Mouse (Mus musculus): ENCODE data around the gene Notch1.

Gene Notch1

GRCm38 (mm10) chr2:26531829-26532228 lies 15.4 kb upstream of the Notch1 start:
- no peak for DNase-seq (ENCODE audit: low spot score in 2 of 2)

GRCm38 (mm10) chr2:26529881-26530280 lies 13.4 kb upstream of the Notch1 start:
- DNase-seq (ENCODE audit: low spot score in 2 of 2), result no peak

- no peak for DNase-seq (ENCODE audit: low spot score in 2 of 2)
Observed at GRCm38 (mm10) chr2:26529221-26529805, 12.8 kb upstream of the Notch1 start.

- no peak for DNase-seq (ENCODE audit: low spot score in 2 of 2)
Observed at GRCm38 (mm10) chr2:26526443-26527257, 10.2 kb upstream of the Notch1 start.

- no peak for DNase-seq (ENCODE audit: low spot score in 2 of 2)
Observed at GRCm38 (mm10) chr2:26525355-26526018, 9.0 kb upstream of the Notch1 start.

GRCm38 (mm10) chr2:26522327-26522726 lies 5.9 kb upstream of the Notch1 start:
- no peak for DNase-seq (ENCODE audit: low spot score in 2 of 2)

GRCm38 (mm10) chr2:26519753-26520152 lies 3.3 kb upstream of the Notch1 start:
- no peak for DNase-seq (ENCODE audit: low spot score in 2 of 2)

GRCm38 (mm10) chr2:26516987-26517386 lies 524 bp upstream of the Notch1 start:
- DNase-seq (ENCODE audit: low spot score in 2 of 2), result no peak

- DNase-seq (ENCODE audit: low spot score in 2 of 2), result no peak
Observed at GRCm38 (mm10) chr2:26515335-26515734, 1.1 kb downstream of the Notch1 start.

- no peak for DNase-seq (ENCODE audit: low spot score in 2 of 2)
Observed at GRCm38 (mm10) chr2:26513105-26513745, 3.2 kb downstream of the Notch1 start.

GRCm38 (mm10) chr2:26508661-26509060 lies 7.8 kb downstream of the Notch1 start:
- no peak for DNase-seq (ENCODE audit: low spot score in 2 of 2)

GRCm38 (mm10) chr2:26507961-26508391 lies 8.5 kb downstream of the Notch1 start:
- DNase-seq (ENCODE audit: low spot score in 2 of 2), result no peak

- DNase-seq (ENCODE audit: low spot score in 2 of 2), result no peak
Observed at GRCm38 (mm10) chr2:26507481-26507886, 9.0 kb downstream of the Notch1 start.

- DNase-seq (ENCODE audit: low spot score in 2 of 2), result no peak
Observed at GRCm38 (mm10) chr2:26506746-26507280, 9.7 kb downstream of the Notch1 start.

GRCm38 (mm10) chr2:26504772-26505480 lies 11.5 kb downstream of the Notch1 start:
- DNase-seq (ENCODE audit: low spot score in 2 of 2), result no peak

- DNase-seq (ENCODE audit: low spot score in 2 of 2), result peak; percentile 69 to 81
Observed at GRCm38 (mm10) chr2:26503661-26504575, 12.5 kb downstream of the Notch1 start.

- DNase-seq (ENCODE audit: low spot score in 2 of 2), result peak; percentile 60 to 64
Observed at GRCm38 (mm10) chr2:26502863-26503631, 13.4 kb downstream of the Notch1 start.

GRCm38 (mm10) chr2:26502299-26502862 lies 14.1 kb downstream of the Notch1 start:
- no peak for DNase-seq (ENCODE audit: low spot score in 2 of 2)

- no peak for DNase-seq (ENCODE audit: low spot score in 2 of 2)
Observed at GRCm38 (mm10) chr2:26501651-26502141, 14.8 kb downstream of the Notch1 start.

All from natural killer cell, adult 2 months (primary cell).